8 mouse cellular contexts compared by ENCODE assay signal in the genomic region with DNA sequence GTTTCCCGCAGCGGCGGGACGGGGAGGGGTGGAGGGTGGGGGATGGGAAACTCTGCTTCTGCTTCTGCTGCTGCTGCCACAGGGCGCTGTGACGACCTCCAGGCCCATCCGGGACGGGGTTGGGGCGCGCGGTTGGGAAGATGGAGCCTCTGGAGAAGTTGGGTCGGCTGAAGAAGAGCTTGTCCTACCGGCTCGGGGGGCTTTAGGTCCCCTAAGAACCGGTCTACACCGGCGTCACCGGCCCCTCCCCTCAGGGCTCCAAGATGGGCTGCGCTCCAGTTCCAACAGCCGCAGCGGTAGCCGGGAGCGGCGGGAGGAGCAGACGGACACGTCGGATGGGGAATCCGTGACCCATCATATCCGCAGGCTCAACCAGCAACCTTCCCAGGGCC. TPM values are rescaled to one million over a fixed set of nuclear protein-coding genes. Genes with fewer than 3 reads are reported as not detected.
A peak's percentile ranks its signal among the peaks of the same experiment; 100 is the strongest.
DNase-seq lines count a peak whose midpoint lies in the region; ATAC-seq lines count a peak whose summit lies in the region.

No protein-coding gene starts in this region.

- ATAC-seq in forebrain, embryonic 15.5 days (replicated peaks) = peak; percentile 55
- peak; percentile 37; the same call in 1 of the 2 replicates for ATAC-seq in lung, embryonic 15.5 days (ENCODE audit: borderline replicate concordance, extremely low read depth, low FRiP score, low TSS enrichment)

- H3K36me3 ChIP-seq in forebrain, embryonic 15.5 days = peaks cover 27% of the 10 kb centered on the region
- H3K36me3 ChIP-seq in lung, embryonic 15.5 days = peaks cover 35% of the 10 kb centered on the region

- intact Hi-C loops in heart, postnatal 36 days (cut with DNase I) = loop anchor here (5.0 kb wide), 1 partner anchor 58 kb away; no protein-coding TSS in a partner anchor

- peak; percentile 75 for DNase-seq in NIH3T3 (ENCODE audit: low read depth)
- DNase-seq in cerebellum, adult 18-20 months = peak; percentile 68 to 73
- DNase-seq in heart, postnatal 36 days = peak; percentile 55 to 67
- DNase-seq in layer of hippocampus, adult 9-11 months = peak; percentile 51
- peak; percentile 65 for DNase-seq in ovary, postnatal 36 days (ENCODE audit: low spot score)
- no peak for DNase-seq in c-Kit-positive CD71-positive TER-119-positive erythroid progenitor cells, embryonic 14.5 days (ENCODE audit: low spot score)

- H3K27ac ChIP-seq in forebrain, embryonic 15.5 days (replicated peaks) = peak overlapping the region; percentile 97
- H3K27ac ChIP-seq in lung, embryonic 15.5 days = peak overlapping the region; percentile 98

- H3K9ac ChIP-seq in forebrain, embryonic 15.5 days (replicated peaks) = peak overlapping the region; percentile 66
- H3K9ac ChIP-seq in lung, embryonic 15.5 days = peak overlapping the region; percentile 80

- H3K9me3 ChIP-seq in forebrain, embryonic 15.5 days = no peaks in the 10 kb centered on the region
- no peaks in the 10 kb centered on the region for H3K9me3 ChIP-seq in lung, embryonic 15.5 days

- no peaks in the 10 kb centered on the region for H3K27me3 ChIP-seq in forebrain, embryonic 15.5 days
- no peaks in the 10 kb centered on the region for H3K27me3 ChIP-seq in lung, embryonic 15.5 days

- H3K4me3 ChIP-seq in forebrain, embryonic 15.5 days = peak overlapping the region; percentile 91
- H3K4me3 ChIP-seq in lung, embryonic 15.5 days = peak overlapping the region; percentile 90

- under 1% methylated on average over 29 of the region's 29 CpGs for WGBS in forebrain, embryonic 15.5 days
- WGBS in lung, embryonic 15.5 days = under 1% methylated on average over 27 of the region's 29 CpGs

- peaks cover 22% of the 10 kb centered on the region for H3K4me1 ChIP-seq in forebrain, embryonic 15.5 days
- H3K4me1 ChIP-seq in lung, embryonic 15.5 days = peaks cover 18% of the 10 kb centered on the region

- H3K4me2 ChIP-seq in forebrain, embryonic 15.5 days (replicated peaks) = peak overlapping the region; percentile 86
- peak overlapping the region; percentile 78 for H3K4me2 ChIP-seq in lung, embryonic 15.5 days

RNA-seq across cellular contexts. Expression of gene Prr3, which starts 0.3 kb away (rescaled TPM):
- polyA plus RNA-seq in forebrain, embryonic 15.5 days (2015; fragmentation: Nextera tagmentation; extraction: Ambion mirVana) = 76.8 and 92.2 TPM in 2 replicates
- 1 to 10 TPM; 3.9 to 6.3 TPM for total RNA-seq in heart, postnatal 36 days (2021)
- polyA plus RNA-seq in lung, embryonic 15.5 days (2015; fragmentation: Nextera tagmentation; extraction: Ambion mirVana) = 29.3 and 32.4 TPM in 2 replicates

RNA-seq across cellular contexts. Expression of gene Gnl1, which starts 0.7 kb away (rescaled TPM):
- 57.0 and 59.2 TPM in 2 replicates for polyA plus RNA-seq in forebrain, embryonic 15.5 days (2015; fragmentation: Nextera tagmentation; extraction: Ambion mirVana)
- 10 to 100 TPM; 28.6 to 32.7 TPM for total RNA-seq in heart, postnatal 36 days (2021)
- 49.4 and 50.3 TPM in 2 replicates for polyA plus RNA-seq in lung, embryonic 15.5 days (2015; fragmentation: Nextera tagmentation; extraction: Ambion mirVana)

RNA-seq across cellular contexts. Expression of gene Abcf1, which starts 10.8 kb away (rescaled TPM):
- polyA plus RNA-seq in forebrain, embryonic 15.5 days (2015; fragmentation: Nextera tagmentation; extraction: Ambion mirVana) = 88.3 and 90.3 TPM in 2 replicates
- 10 to 100 TPM; 69.8 to 73.4 TPM for total RNA-seq in heart, postnatal 36 days (2021)
- polyA plus RNA-seq in lung, embryonic 15.5 days (2015; fragmentation: Nextera tagmentation; extraction: Ambion mirVana) = 71.6 and 87.8 TPM in 2 replicates

RNA-seq across cellular contexts. Expression of gene H2-T24, which starts 40.0 kb away (rescaled TPM):
- 5.4 and 5.8 TPM in 2 replicates for polyA plus RNA-seq in forebrain, embryonic 15.5 days (2015; fragmentation: Nextera tagmentation; extraction: Ambion mirVana)
- 10 to 100 TPM in 1 of 2 experiments, 1 to 10 TPM in 1; 6.5 to 14.0 TPM for total RNA-seq in heart, postnatal 36 days (2021)
- 2.2 and 3.2 TPM in 2 replicates for polyA plus RNA-seq in lung, embryonic 15.5 days (2015; fragmentation: Nextera tagmentation; extraction: Ambion mirVana)

RNA-seq across cellular contexts. Expression of gene H2-T23, which starts 52.3 kb away (rescaled TPM):
- polyA plus RNA-seq in forebrain, embryonic 15.5 days (2015; fragmentation: Nextera tagmentation; extraction: Ambion mirVana) = 6.9 and 7.0 TPM in 2 replicates
- total RNA-seq in heart, postnatal 36 days (2021) = 10 to 100 TPM; 23.7 to 38.9 TPM
- polyA plus RNA-seq in lung, embryonic 15.5 days (2015; fragmentation: Nextera tagmentation; extraction: Ambion mirVana) = 6.1 and 8.4 TPM in 2 replicates
